Mouse (Mus musculus) induced T-regulatory cell, adult 2 months (primary cell): ENCODE data around the gene Mmp27.

Experiments
- DNase-seq: peaks from one replicate; pipeline ENCODE4 v3.0.0-alpha.2; 2012; ENCODE audit warnings: low read depth

Mmp27 gene

GRCm38 (mm10) chr9:7571162-7571561, at the start of gene Mmp27:
Mmp27 (plus strand) TSS chr9:7571396.
- DNase-seq: no peak

GRCm38 (mm10) chr9:7526255-7526940, 44.8 kb upstream of the Mmp27 start:
- no peak for DNase-seq

- DNase-seq: no peak
These were observed 28.4 kb upstream of the Mmp27 start for GRCm38 (mm10) chr9:7542763-7543162.

- DNase-seq: no peak
These were observed 26.2 kb upstream of the Mmp27 start for GRCm38 (mm10) chr9:7544923-7545457.

GRCm38 (mm10) chr9:7545471-7545870, 25.7 kb upstream of the Mmp27 start:
- no peak for DNase-seq

GRCm38 (mm10) chr9:7545920-7546319, 25.3 kb upstream of the Mmp27 start:
- no peak for DNase-seq

- DNase-seq: no peak
These were observed 19.3 kb upstream of the Mmp27 start for GRCm38 (mm10) chr9:7551943-7552342.

GRCm38 (mm10) chr9:7553536-7553935, 17.7 kb upstream of the Mmp27 start:
- peak; percentile 62 for DNase-seq

- peak; percentile 55 for DNase-seq
These were observed 16.8 kb upstream of the Mmp27 start for GRCm38 (mm10) chr9:7554382-7554781.

- no peak for DNase-seq
These were observed 12.8 kb upstream of the Mmp27 start, which contains the start of gene Mmp8 for GRCm38 (mm10) chr9:7558221-7559017. Mmp8 (plus strand) TSS chr9:7558456.

GRCm38 (mm10) chr9:7560026-7560425, 11.2 kb upstream of the Mmp27 start:
- DNase-seq: no peak

GRCm38 (mm10) chr9:7567376-7567775, 3.8 kb upstream of the Mmp27 start:
- DNase-seq: no peak

- DNase-seq: no peak
These were observed 3.3 kb upstream of the Mmp27 start for GRCm38 (mm10) chr9:7567923-7568322.

- no peak for DNase-seq
These were observed 711 bp upstream of the Mmp27 start for GRCm38 (mm10) chr9:7570485-7570884.

GRCm38 (mm10) chr9:7572188-7572587, 992 bp downstream of the Mmp27 start:
- DNase-seq: peak; percentile 48

- peak; percentile 16 for DNase-seq
These were observed 1.6 kb downstream of the Mmp27 start for GRCm38 (mm10) chr9:7572663-7573308.

GRCm38 (mm10) chr9:7575526-7575925, 4.3 kb downstream of the Mmp27 start:
- no peak for DNase-seq

- DNase-seq: no peak
These were observed 6.2 kb downstream of the Mmp27 start for GRCm38 (mm10) chr9:7577371-7577770.

GRCm38 (mm10) chr9:7590063-7590462, 18.9 kb downstream of the Mmp27 start:
- no peak for DNase-seq

GRCm38 (mm10) chr9:7593272-7593812, 22.1 kb downstream of the Mmp27 start:
- DNase-seq: no peak

GRCm38 (mm10) chr9:7594816-7595540, 23.8 kb downstream of the Mmp27 start:
- peak; percentile 80 for DNase-seq
